Mouse (Mus musculus) thymus, postnatal 36 days (tissue): ENCODE measurements around the gene Fam92b.
A peak's percentile ranks its signal among the peaks of the same experiment; 100 is the strongest.

Experiments
- DNase-seq, 2 experiments: peaks; one replicate each; pipeline ENCODE4 v3.0.0; 2022; ENCODE audit warnings: mixed read lengths in 2 of 2

Fam92b gene

GRCm38 (mm10) chr8:120177318-120178123 is at the start of gene Fam92b:
Gene Fam92b, minus strand, starts transcription at chr8:120177466.
- peak; percentile 48 to 68 for DNase-seq

DNA sequence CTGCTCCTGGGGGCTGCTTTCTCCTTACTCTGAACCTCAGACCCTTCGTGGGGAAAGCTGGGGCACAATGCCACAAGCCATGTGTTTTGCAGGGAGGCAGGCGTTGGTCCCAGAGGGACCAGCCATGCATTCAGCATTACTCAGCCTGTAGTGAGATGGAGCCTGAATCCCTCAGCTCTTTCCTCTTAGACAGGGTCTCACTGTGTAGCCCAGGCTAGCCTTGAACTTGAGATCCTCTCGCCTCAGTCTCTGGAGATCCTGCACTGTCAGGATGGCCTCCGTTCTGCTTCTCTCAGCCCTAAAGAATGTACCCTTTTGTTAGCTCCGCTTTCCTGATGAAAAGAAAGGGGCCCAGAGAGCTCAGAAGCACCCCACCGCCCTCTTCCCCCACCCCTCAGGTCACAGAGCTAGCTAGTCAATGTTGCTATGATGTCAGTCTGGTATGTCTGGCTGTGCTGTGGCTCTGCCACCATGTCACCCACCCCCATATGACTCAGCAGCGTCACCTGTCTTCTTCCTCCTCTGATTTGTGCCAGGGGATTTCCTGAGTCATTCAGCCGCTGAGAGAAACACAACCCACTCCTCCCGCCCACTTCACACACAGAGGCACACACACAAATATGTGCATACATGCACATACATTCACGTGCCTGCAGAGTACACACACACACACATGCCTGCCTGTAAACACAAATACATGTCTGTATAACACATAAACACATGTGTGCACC is 48.3 kb upstream of the Fam92b start:
- DNase-seq: peak in 1 of 2 experiments; percentile 30

GRCm38 (mm10) chr8:120224521-120225420 is 47.5 kb upstream of the Fam92b start:
- no peak for DNase-seq

DNA sequence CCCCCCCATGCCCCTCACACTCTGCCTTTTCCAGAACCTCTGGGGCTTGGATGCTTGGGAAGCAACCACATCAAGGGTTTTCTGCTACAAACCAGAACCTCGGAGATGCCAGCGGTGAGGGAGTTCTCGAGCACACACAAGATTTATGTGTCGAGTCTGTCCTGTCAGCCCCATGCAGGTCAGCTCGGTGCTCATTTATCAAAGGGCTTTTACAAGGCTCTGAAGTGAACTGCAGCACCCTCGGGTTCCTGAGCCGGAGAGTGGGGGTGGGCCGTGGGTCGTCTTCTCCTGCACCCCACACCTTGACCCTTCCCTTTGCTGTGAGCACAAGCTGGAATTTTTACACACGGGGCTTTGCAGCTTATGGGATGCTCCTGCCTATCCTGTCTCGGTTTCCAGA is 45.3 kb upstream of the Fam92b start:
- no peak for DNase-seq

DNA sequence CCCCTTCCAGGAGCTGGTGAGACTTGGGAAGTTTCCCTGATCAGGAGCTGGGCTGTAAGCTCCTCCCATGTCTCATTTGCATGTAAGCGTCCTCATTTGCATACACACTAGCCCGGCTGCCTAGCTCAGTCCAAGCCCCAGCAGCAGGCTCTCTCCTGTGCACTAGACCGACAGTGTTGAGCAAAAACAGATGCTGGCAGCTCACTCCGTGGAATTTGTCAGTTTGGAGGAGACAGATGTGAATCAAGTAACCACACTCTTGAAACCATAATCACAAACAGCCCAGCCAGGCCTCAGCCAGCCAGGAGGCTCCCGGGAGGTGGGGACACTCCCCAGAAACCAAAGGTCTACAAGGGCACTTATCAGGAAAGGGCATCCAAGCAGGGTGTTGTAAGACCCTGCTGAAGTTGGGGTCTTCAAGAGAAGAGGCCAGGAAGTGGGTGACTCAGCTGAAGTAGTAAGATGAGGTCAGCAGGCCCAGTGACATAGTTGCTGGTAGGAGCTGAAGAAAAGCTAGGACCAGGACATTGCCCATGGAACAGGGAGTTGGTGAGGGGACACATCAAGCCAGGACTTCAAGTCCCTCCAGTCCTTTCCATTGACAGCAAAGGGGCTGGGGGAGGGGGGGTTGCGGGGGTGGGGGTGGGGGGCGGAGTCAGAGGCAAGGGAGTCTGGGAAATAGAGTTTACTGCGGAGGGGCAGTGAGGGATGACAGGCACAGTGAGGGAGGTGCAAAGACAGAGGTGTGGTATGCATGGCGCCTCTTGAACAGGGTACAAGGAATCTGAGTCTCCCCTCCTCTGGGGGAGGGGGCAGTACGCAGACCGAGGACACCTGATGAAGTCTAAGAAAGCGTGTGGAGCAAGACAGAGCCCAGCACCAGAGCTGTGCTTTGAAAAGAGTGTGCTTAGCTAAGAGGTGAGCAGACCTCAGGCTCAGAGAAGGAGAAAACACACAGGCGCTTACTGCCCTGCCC is 39.9 kb upstream of the Fam92b start:
- no peak for DNase-seq

GRCm38 (mm10) chr8:120215416-120216141 is 38.3 kb upstream of the Fam92b start:
- DNase-seq: no peak

- DNase-seq: no peak
Measured at GRCm38 (mm10) chr8:120213939-120214338, 36.7 kb upstream of the Fam92b start.

GRCm38 (mm10) chr8:120213229-120213628 is 36.0 kb upstream of the Fam92b start:
- no peak for DNase-seq

DNA sequence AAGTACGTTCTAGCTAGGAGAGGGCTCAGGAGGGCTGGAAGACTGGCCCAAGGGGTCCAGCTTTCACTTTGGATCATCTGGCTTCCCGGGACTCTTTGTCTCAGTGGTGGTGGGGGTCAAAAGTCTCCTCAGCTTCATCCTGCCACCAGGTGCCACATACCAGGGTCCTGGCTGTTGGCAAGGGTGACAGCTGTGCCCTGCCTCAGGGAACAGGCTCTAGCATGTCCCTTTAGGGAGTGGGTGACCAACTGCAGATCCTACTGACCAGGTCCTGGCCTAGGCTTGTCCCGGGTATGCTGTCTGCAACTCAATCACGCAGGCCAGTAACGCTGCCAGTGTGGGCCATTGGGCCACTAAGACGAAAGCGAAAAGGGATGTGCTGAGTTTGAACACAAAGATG is 35.3 kb upstream of the Fam92b start:
- DNase-seq: no peak

- DNase-seq: no peak
Measured at GRCm38 (mm10) chr8:120211345-120211744, 34.1 kb upstream of the Fam92b start.

GRCm38 (mm10) chr8:120208113-120208512 is 30.8 kb upstream of the Fam92b start:
- no peak for DNase-seq

DNA sequence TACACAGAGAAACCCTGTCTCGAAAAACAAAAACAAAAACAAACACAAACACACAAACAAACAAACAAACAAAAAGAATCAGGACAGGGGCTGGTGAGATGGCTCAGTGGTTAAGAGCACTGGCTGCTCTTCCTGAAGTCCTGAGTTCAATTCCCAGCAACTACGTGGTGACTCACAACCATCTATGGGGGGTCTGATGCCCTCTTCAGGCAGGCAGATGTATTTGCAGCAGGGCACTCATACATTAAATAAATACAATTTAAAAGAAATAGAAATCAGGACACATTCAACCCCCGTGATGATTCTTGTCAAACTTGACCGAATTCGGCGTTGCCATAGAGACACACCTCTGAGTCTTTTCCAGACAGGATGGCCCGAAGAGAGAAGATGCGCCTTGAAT is 30.1 kb upstream of the Fam92b start:
- DNase-seq: no peak

DNA sequence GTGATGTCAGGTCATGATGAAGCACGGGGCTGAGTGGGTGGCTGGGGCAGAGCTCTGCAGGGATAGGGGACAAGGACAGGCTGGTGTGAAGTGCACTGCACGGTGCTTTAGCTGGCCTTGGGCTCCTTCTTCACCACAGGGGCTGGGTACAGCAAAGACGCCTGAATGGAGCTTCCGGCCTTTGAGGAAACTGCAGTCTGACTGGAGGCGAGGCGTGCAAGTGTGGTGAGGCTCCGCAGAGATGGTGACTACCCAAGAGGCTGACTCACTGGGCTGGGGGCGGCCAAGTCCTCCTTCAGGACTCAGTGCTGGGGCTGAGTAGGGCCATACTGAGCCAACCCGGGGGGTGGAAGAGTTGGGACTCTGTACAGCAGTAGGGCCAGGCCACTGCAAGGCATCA is 28.6 kb upstream of the Fam92b start:
- DNase-seq: no peak

DNA sequence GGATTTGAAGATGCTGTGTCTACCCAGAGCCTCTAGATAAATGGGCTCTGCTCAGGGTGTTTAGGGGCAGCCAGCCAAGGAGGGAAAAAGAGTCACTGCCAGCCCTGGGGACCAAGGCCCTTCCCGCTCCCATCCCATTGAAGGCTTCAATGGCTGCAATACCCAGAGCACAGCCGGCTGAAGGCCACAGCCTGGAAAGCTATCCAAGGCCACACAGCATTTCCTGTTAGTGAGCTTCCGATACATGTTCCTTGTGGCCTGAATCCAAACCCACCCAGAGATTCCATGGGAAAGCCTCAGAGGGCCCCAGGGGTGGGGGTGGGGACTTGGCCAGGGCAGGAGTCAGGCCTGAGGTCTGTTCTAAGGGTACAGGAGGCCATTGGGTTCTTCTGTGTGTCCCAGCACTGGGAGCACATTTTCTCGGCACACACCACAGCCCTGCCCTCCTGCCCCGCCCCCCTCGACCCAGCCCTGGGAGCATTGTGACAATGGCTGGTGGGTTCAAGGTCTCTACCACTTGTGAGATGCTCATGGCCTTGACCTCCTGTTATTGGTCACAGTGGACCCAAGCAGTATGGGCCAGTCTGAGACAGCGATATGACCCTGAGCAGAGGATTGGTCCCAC is 27.6 kb upstream of the Fam92b start:
- DNase-seq: no peak

DNA sequence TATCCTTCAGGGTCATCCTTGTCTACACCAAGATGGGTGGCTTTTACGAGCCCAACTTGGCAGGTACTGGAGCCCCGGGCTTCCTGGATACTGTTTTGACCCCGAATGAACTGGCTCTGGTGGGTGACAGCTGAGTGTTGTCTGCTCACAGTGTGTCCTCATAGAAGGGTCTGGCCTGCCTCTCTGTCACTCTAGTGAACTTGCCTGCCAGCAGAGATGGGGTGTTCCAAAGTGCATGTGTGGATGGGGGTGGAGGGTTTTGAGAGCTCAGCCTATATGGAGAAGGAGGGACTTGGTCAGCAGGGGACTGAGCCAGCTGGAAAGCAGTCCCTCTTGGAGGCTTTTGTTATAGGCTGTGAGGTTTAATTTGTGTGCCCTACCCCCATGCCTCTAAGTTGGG is 25.3 kb upstream of the Fam92b start:
- no peak for DNase-seq

DNA sequence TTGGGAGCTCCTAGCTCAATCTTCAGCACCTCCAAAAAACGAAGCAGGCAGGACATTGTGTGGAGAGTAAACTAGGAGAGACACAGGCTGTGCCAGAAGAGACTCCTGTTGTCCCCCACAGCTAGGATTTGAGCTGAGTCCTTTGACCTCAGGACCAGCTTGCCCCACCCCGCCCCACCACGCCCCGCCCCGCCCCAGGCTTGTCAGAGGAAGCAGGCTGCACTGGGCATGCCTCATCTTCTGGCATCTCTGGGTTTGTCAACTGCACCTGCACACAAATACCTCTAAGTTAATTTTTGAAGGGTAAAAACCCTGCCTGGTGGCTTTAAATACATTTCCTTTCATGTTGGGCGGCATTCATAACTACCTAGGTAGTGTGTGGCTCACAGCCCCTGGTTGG is 24.1 kb upstream of the Fam92b start:
- peak; percentile 27 to 30 for DNase-seq

GRCm38 (mm10) chr8:120192118-120192517 is 14.9 kb upstream of the Fam92b start:
- no peak for DNase-seq

- DNase-seq: no peak
Measured at GRCm38 (mm10) chr8:120191633-120192032, 14.4 kb upstream of the Fam92b start.

DNA sequence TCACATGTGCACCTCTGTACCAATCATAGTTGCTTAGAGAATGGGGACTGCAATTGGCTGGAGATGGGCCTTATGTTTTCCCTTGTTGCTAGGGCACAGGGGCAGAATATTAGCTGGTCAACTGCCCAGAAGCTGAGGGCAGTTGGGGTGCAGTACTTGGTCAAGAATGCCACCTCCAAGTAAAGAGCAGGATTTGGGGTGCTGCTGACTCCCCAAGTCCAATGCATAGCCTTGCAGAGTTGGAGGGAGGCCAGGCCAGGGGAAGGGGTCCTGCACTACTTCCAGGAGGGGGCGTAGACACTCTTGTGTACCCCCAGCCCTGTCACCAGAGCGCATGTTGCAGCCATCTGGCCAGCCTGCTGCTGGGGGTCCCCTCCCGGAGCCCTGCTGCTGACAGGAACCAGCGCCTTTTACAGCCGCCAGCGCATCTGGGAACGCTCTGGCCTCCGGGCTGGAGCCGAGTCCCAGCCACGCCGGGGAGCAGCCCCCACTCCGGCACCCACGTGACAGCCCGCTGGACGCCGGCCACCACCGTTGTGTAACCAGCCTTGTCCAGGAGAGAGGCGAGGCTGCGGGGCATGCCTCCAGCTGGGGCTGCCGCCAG is 13.6 kb upstream of the Fam92b start:
- DNase-seq: no peak

GRCm38 (mm10) chr8:120190107-120190809 is 13.0 kb upstream of the Fam92b start:
- DNase-seq: no peak
